Mouse (Mus musculus) hindbrain, postnatal 0 days (tissue): ENCODE results near the gene Slc22a1. TPM values are rescaled to one million over a fixed set of nuclear protein-coding genes. Genes with fewer than 3 reads are reported as not detected.
A peak's percentile ranks its signal among the peaks of the same experiment; 100 is the strongest.

Source experiments
- ATAC-seq: fragments of 200-750 bp; cut with Nextera tagmentation; 2 replicates; pipeline ENCODE4 v1.8.0; 2017; ENCODE audit warnings: mild to moderate bottlenecking, moderate TSS enrichment, moderate library complexity
- DNase-seq: peaks from one replicate; pipeline ENCODE4 v3.0.0-alpha.2; 2015; ENCODE audit warnings: low spot score
- H3K27ac ChIP-seq: fragments of 300-500 bp; sonication (generic); 2 replicates; pipeline ENCODE4 v1.5.1; 2014; ENCODE audit warnings: mild to moderate bottlenecking
- H3K27me3 ChIP-seq: fragments of 300-500 bp; sonication (generic); 2 replicates; pipeline ENCODE4 v1.6.1; 2014; ENCODE audit warnings: low read length, mixed read lengths; ENCODE audit not compliant: insufficient read depth
- H3K36me3 ChIP-seq: fragments of 300-500 bp; sonication (generic); 2 replicates; pipeline ENCODE4 v1.6.1; 2014; ENCODE audit warnings: low read length, mixed read lengths; ENCODE audit not compliant: insufficient read depth
- H3K4me1 ChIP-seq: fragments of 300-500 bp; sonication (generic); 2 replicates; pipeline ENCODE4 v1.6.1; 2014; ENCODE audit warnings: antibody characterized with exemption, low read length, mixed read lengths; ENCODE audit not compliant: insufficient read depth
- H3K4me2 ChIP-seq: fragments of 300-500 bp; sonication (generic); 2 replicates; pipeline ENCODE4 v1.6.1; 2014; ENCODE audit warnings: low read depth, mild to moderate bottlenecking, low read length, moderate library complexity, mixed read lengths
- H3K4me3 ChIP-seq: fragments of 300-500 bp; sonication (generic); 2 replicates; pipeline ENCODE4 v1.5.1; 2014; ENCODE audit warnings: low read length
- H3K9ac ChIP-seq: fragments of 300-500 bp; sonication (generic); replicated peaks from 2 replicates; pipeline ENCODE4 v1.6.1; 2014; ENCODE audit warnings: mild to moderate bottlenecking, low read length, moderate library complexity, mixed read lengths
- H3K9me3 ChIP-seq: fragments of 300-500 bp; sonication (generic); 2 replicates; pipeline ENCODE4 v1.6.1; 2016; ENCODE audit warnings: low read length, mixed read lengths
- CTCF ChIP-seq: IDR thresholded peaks from 2 replicates; pipeline ENCODE4 v1.5.1; 2016; ENCODE audit warnings: antibody characterized with exemption, control low read depth, low read depth
- WGBS: fragments of 180-500 bp; shearing (Covaris S2); extraction: QIAGEN DNeasy Blood & Tissue Kit; methylation state at CpG from one replicate; pipeline ENCODE4 v1.1.7; 2014; 5-methylcytosine and 5-hydroxymethylcytosine counted together
- polyA plus RNA-seq: library from polyadenylated mRNA; unstranded; fragments of >200 nt; fragmentation: Nextera tagmentation; extraction: Ambion mirVana; gene quantifications from 2 replicates; pipeline ENCODE4 v1.2.1, GENCODE M21; 2015
- total RNA-seq: library from RNA; depleted of rRNA; stranded (reverse); fragments of >200 nt; gene quantifications from 2 replicates; pipeline ENCODE4 v1.2.3, GENCODE M21; 2014

The Slc22a1 gene
- total and polyA plus RNA-seq, 2 experiments from 2014 or later: 0.10 to 0.26 TPM

DNA sequence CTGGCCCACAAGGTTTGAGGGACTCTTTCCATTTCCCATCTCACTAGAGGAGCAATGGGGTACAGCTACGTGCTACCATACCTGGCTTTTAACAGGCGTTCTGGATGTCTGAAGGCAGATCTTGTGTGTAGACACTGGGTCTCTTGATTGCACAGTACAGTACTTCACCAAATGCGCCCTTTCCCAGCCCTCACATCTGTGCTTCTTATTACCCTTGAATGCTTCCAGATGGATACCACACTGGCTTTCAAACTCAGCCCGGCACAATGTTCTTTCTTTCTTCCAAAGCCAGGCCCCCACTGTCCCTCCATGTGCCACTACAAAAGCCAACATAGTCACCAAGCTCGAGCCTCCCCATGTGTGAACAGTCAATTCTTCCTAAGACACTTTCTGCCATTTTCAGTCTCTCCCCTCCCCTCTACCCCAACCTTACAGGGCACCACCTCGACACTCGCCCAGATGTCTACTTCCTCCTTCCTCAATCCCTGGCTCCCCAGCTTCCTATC lies 3.3 kb downstream of the Slc22a1 start:
- 75% methylated on average over 7 of the region's 7 CpGs for WGBS
- no peak for DNase-seq
- TF ChIP-seq CTCF: no peak
- no peak overlapping the region for H3K9ac ChIP-seq
- H3K27ac ChIP-seq: no peak overlapping the region
- no peaks in the 10 kb centered on the region for H3K27me3 ChIP-seq
- H3K4me2 ChIP-seq: no peak overlapping the region
- no peak for ATAC-seq
- no peaks in the 10 kb centered on the region for H3K9me3 ChIP-seq
- no peak overlapping the region for H3K4me3 ChIP-seq
- H3K4me1 ChIP-seq: no peaks in the 10 kb centered on the region
- no peaks in the 10 kb centered on the region for H3K36me3 ChIP-seq

DNA sequence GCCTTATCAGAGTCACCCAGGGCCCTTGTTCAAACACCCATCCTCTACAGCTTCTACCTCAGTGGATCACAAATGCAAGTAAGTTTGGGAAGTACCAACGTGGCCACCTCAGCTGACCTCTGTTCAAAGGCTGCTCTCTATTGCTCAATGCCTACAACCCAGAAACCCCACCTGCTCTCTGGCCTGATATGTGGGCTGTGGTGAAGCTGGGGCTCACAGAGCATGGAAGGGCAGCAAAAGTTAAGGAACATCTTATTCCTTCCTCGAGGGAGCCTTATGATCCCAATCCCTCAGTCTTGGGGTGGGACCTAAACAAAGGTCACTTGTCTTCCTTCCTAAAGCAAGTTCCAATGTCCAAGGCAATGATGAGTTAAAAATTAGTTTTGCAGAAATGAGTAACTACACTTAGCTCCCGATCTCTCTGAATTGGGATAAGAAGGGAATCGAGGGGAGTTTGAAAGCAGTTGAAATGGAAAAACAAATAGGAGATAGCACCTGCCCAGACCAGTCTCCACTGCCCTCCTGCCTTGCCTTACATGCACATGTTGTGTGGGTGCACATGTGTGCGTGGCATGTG lies 4.5 kb downstream of the Slc22a1 start:
- 88% methylated on average over 5 of the region's 5 CpGs for WGBS
- Histone ChIP-seq H3K4me3 (no peak overlapping the region), H3K27me3 (no peaks in the 10 kb centered on the region), H3K4me2 (no peak overlapping the region), H3K9me3 (no peaks in the 10 kb centered on the region), H3K9ac (no peak overlapping the region), H3K4me1 (no peaks in the 10 kb centered on the region), H3K36me3 (no peaks in the 10 kb centered on the region), H3K27ac (no peak overlapping the region)
- ATAC-seq (no peak), DNase-seq (no peak)
- no peak for TF ChIP-seq CTCF

DNA sequence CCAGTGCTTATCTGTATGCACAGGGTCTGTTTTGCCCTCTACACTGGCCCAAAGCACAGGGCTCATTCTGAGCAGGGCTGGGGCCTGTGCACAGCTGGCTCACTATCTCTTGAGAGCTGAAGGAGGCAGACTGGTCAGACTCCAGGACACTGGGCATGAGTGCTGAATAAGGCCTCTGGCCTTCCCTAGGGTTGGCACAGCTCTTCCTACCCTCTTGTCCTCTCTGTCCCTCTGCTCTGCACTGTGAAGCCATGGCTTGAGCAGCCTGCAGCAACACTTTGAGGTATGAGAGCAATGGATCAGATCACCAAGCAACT lies 6.3 kb downstream of the Slc22a1 start:
- DNase-seq (no peak), ATAC-seq (0 out of 2 replicates have a peak, but pooled peaks have one; percentile 39)
- no peaks in the 10 kb centered on the region for H3K9me3 ChIP-seq
- H3K4me3 ChIP-seq: no peak overlapping the region
- H3K36me3 ChIP-seq: no peaks in the 10 kb centered on the region
- no peak overlapping the region for H3K4me2 ChIP-seq
- TF ChIP-seq CTCF: no peak
- H3K4me1 ChIP-seq: no peaks in the 10 kb centered on the region
- H3K27ac ChIP-seq: no peak overlapping the region
- H3K9ac ChIP-seq: no peak overlapping the region
- no peaks in the 10 kb centered on the region for H3K27me3 ChIP-seq

DNA sequence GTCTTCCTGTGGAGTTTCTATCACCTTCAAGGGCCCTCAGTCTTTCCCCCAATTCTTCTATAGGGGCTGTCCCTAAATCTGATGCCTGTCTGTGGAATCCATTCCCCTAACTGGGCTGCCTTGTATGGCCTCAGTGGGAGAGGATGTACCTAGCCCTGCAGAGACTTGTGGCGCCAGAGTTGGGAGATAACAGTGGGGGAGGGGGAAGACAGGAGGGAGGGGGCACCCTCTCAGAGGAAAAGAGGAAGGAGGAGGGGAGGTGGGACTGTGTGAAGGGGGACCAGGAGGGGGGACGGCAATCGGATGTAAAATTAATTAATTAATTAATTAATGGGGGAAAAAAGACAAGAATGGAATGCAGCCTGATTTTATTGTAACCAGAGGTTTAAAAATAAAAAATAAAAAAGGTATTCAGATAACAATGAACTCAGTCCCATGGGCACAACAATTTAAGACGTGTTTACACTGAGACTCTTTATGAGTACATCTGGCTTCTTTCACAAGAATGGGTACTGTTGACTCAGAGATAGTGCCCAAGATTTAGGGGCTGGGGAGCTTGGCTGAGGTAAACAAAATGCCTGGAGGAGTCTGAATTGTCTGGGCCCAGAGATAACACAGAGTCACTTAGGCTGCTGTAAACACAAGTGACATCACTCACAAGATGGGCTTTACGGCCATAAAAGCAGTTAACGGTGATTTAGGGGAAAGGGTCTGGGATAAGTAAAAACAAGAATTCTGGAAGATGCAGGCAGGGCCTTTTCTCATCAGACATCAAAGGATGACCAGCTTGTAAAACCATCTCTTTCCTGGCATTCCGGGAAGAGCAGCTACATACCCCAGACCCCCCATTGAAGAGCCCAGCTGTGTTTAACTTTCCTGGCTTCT lies 6.9 kb downstream of the Slc22a1 start:
- Histone ChIP-seq H3K27ac (no peak overlapping the region), H3K4me1 (no peaks in the 10 kb centered on the region), H3K9ac (no peak overlapping the region), H3K27me3 (no peaks in the 10 kb centered on the region), H3K9me3 (no peaks in the 10 kb centered on the region), H3K36me3 (no peaks in the 10 kb centered on the region), H3K4me3 (no peak overlapping the region), H3K4me2 (no peak overlapping the region)
- DNase-seq (no peak), ATAC-seq (no peak)
- 62% methylated on average over 7 of the region's 7 CpGs for WGBS
- no peak for TF ChIP-seq CTCF

DNA sequence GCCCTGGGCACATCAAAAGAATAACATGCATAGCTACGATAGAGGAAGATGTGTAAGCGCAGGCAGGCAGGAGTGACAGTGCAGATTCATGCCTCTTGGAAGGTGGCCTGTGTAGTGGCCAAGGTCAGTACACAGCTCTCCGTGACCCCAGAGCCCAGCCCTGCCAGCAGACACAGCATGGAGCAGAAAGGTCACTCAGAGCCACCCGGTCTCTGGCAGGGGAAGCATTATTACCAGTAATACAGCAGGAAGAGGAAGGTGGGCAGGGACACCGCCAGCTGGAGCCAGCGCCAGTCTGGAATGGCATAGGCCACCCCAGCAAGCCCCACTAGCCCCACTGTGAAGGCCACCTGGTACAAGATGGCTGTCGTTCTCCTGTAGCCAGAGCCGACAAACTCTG lies 11.5 kb downstream of the Slc22a1 start:
- H3K4me3 ChIP-seq: no peak overlapping the region
- DNase-seq: no peak
- H3K9ac ChIP-seq: no peak overlapping the region
- no peak for ATAC-seq
- H3K9me3 ChIP-seq: no peaks in the 10 kb centered on the region
- H3K4me1 ChIP-seq: no peaks in the 10 kb centered on the region
- no peak overlapping the region for H3K27ac ChIP-seq
- H3K36me3 ChIP-seq: no peaks in the 10 kb centered on the region
- no peak for TF ChIP-seq CTCF
- 64% methylated on average over 8 of the region's 8 CpGs for WGBS
- no peaks in the 10 kb centered on the region for H3K27me3 ChIP-seq
- no peak overlapping the region for H3K4me2 ChIP-seq

DNA sequence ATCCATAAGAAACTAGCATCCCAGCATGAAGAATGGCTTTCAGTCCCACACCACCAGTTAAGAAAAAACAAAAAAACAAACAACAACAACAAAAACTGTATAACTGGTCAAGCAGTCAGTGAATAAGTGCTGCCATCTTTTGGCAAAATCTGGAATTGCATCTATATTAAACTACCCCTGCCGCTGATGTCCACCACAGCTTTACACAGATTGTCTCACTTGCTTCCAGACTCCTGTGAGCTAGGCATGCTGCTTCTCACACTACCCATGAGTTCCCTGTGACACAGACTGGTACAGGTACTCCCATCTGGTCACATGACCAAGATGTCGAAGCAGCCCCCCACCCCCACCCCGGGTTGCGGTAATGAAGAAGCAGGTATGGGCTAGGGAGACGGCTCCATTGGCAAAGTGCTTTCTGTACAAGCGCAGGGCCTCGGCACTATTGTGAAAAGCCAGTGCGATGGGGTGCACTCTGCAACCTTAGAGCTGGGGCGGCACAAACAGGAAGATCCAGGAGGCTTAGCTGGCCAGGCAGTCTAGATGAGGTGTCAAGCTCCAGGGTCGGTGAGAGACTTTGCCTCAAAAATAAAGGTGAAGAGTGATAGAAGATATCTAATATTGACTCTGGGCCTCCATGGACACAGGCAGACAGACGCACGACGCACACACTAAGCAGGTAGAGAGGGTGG lies 14.9 kb downstream of the Slc22a1 start:
- Histone ChIP-seq H3K9ac (no peak overlapping the region), H3K27me3 (no peaks in the 10 kb centered on the region), H3K9me3 (no peaks in the 10 kb centered on the region), H3K4me3 (no peak overlapping the region), H3K4me1 (no peaks in the 10 kb centered on the region), H3K36me3 (no peaks in the 10 kb centered on the region), H3K4me2 (no peak overlapping the region), H3K27ac (no peak overlapping the region)
- peak; percentile 90 for TF ChIP-seq CTCF
- WGBS: 75% methylated on average over 13 of the region's 13 CpGs
- DNase-seq: peak; percentile 78
- no peak for ATAC-seq

DNA sequence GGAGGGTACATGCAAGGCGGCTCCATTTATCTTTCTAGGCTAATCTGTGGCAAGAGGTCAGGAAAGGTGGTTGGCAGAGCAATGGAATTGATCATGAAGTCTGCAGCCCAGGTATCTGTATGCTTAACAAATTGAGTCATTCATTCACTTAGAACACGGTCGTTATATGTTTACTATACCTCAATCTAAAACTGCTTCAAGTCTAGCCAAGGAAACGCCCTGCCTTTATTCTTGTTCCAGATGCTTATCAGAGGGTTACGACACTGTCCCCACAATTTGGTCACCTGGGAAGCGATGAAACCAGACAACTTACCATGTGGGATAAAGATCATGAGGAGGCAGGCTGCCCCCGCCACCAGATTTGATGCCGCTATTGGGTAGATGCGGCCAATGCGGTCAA lies 16.4 kb downstream of the Slc22a1 start:
- TF ChIP-seq CTCF: no peak
- H3K4me3 ChIP-seq: no peak overlapping the region
- no peak overlapping the region for H3K4me2 ChIP-seq
- H3K4me1 ChIP-seq: no peaks in the 10 kb centered on the region
- H3K36me3 ChIP-seq: no peaks in the 10 kb centered on the region
- H3K27me3 ChIP-seq: no peaks in the 10 kb centered on the region
- 95% methylated on average over 10 of the region's 10 CpGs for WGBS
- no peak overlapping the region for H3K9ac ChIP-seq
- no peak overlapping the region for H3K27ac ChIP-seq
- H3K9me3 ChIP-seq: no peaks in the 10 kb centered on the region
- ATAC-seq (no peak), DNase-seq (no peak)
